In genomic region chr6:99483556-99483955, GRCm38 (mm10) we compare ENCODE assay signal across 21 mouse cellular contexts. TPM values are rescaled to one million over a fixed set of nuclear protein-coding genes. Genes with fewer than 3 reads are reported as not detected.
DNase-seq lines count a peak whose midpoint lies in the region; ATAC-seq lines count a peak whose summit lies in the region.
"Had no signal": no experiment of that assay in that cellular context is flagged by ENCODE, and none has a peak within 500 bp of the region (broad histone marks: within the 10 kb centered on the region; RNA-seq: fewer than 3 reads in every experiment).

No protein-coding gene starts in this region.

- no peak overlapping the region for H3K4me2 ChIP-seq in intestine, embryonic 14.5 days (ENCODE audit: low read length)
- H3K4me2 ChIP-seq in intestine, embryonic 16.5 days (ENCODE audit: low read depth, low read length): no peak overlapping the region
- 0 out of 2 replicates have a peak overlapping the region, but pooled peaks have one; percentile 8 for H3K4me2 ChIP-seq in limb, embryonic 11.5 days (ENCODE audit: low read depth, severe bottlenecking)
- H3K4me2 ChIP-seq: embryonic facial prominence, embryonic 15.5 days; forebrain, embryonic 13.5 days; hindbrain, embryonic 12.5 days; midbrain, embryonic 11.5 days had no signal

- H3K9ac ChIP-seq in intestine, embryonic 14.5 days (ENCODE audit: low read length): no peak overlapping the region
- H3K9ac ChIP-seq in intestine, embryonic 16.5 days (ENCODE audit: low read depth, low read length): no peak overlapping the region
- H3K9ac ChIP-seq in limb, embryonic 11.5 days (ENCODE audit: low read length): no peak overlapping the region
- H3K9ac ChIP-seq: embryonic facial prominence, embryonic 15.5 days; forebrain, embryonic 13.5 days; hindbrain, embryonic 12.5 days; liver, embryonic 14.5 days had no signal

- no peaks in the 10 kb centered on the region for H3K9me3 ChIP-seq in intestine, embryonic 14.5 days (ENCODE audit: control insufficient read depth, low read length)
- H3K9me3 ChIP-seq in intestine, embryonic 16.5 days (ENCODE audit: control insufficient read depth, low read length): no peaks in the 10 kb centered on the region
- H3K9me3 ChIP-seq in limb, embryonic 11.5 days (ENCODE audit: control insufficient read depth, low read length): no peaks in the 10 kb centered on the region
- H3K9me3 ChIP-seq: embryonic facial prominence, embryonic 15.5 days; forebrain, embryonic 13.5 days; hindbrain, embryonic 12.5 days had no signal

- ATAC-seq in intestine, embryonic 14.5 days (replicated peaks; ENCODE audit: low FRiP score, low TSS enrichment, low read depth): no peak
- ATAC-seq in intestine, embryonic 16.5 days: no peak
- ATAC-seq in limb, embryonic 11.5 days (ENCODE audit: insufficient number of reproducible peaks, low FRiP score, low TSS enrichment, low read depth): 0 out of 2 replicates have a peak, but pooled peaks have one; percentile 46
- ATAC-seq: forebrain, embryonic 13.5 days had no signal

- H3K36me3 ChIP-seq in intestine, embryonic 14.5 days (ENCODE audit: control insufficient read depth, insufficient read depth, low read length): no peaks in the 10 kb centered on the region
- no peaks in the 10 kb centered on the region for H3K36me3 ChIP-seq in intestine, embryonic 16.5 days (ENCODE audit: control insufficient read depth, insufficient read depth, low read length)
- no peaks in the 10 kb centered on the region for H3K36me3 ChIP-seq in limb, embryonic 11.5 days (ENCODE audit: control insufficient read depth, insufficient read depth, low read length)
- H3K36me3 ChIP-seq: embryonic facial prominence, embryonic 15.5 days; hindbrain, embryonic 12.5 days had no signal

- DNase-seq in embryo, embryonic 10 days (ENCODE audit: low spot score): peak; percentile 45
- no peak for DNase-seq in embryo, embryonic 9.5 days (ENCODE audit: extremely low spot score)
- no peak for DNase-seq in intestine, embryonic 14.5 days (ENCODE audit: low spot score)
- peak; percentile 50 for DNase-seq in embryo, embryonic 10.5 days (ENCODE audit: low spot score)
- peak; percentile 48 for DNase-seq in limb, embryonic 11.5 days (ENCODE audit: low spot score)
- no peak for DNase-seq in urinary bladder, postnatal 10 days (ENCODE audit: low spot score)
- no peak for DNase-seq in right cerebral cortex, postnatal 36 days (ENCODE audit: low spot score in 2 of 2)
- DNase-seq: adrenal gland, adult 8-10 months; cerebellum, adult 8-10 months; heart, adult 18-20 months; kidney, adult 18-20 months; layer of hippocampus, adult 9-11 months; lung, postnatal 36 days; right cerebral cortex, adult 18-20 months; thymus, postnatal 36 days had no signal

- H3K27ac ChIP-seq in intestine, embryonic 14.5 days (ENCODE audit: low read depth): peak overlapping the region; percentile 64
- H3K27ac ChIP-seq in intestine, embryonic 16.5 days (ENCODE audit: low read length): no peak overlapping the region
- H3K27ac ChIP-seq in limb, embryonic 11.5 days (replicated peaks; ENCODE audit: low read depth, low read length): peak overlapping the region; percentile 52; the same call in 1 of the 2 replicates
- H3K27ac ChIP-seq: embryonic facial prominence, embryonic 15.5 days; forebrain, embryonic 13.5 days; hindbrain, embryonic 12.5 days; liver, embryonic 14.5 days had no signal

- H3K27me3 ChIP-seq in intestine, embryonic 14.5 days (replicated peaks; ENCODE audit: control insufficient read depth, insufficient read depth, low read length): no peaks in the 10 kb centered on the region
- no peaks in the 10 kb centered on the region for H3K27me3 ChIP-seq in intestine, embryonic 16.5 days (replicated peaks; ENCODE audit: control insufficient read depth, insufficient read depth, low read length)
- H3K27me3 ChIP-seq in limb, embryonic 11.5 days (ENCODE audit: control insufficient read depth, insufficient read depth, low read length): no peaks in the 10 kb centered on the region
- H3K27me3 ChIP-seq: hindbrain, embryonic 12.5 days had no signal

- peaks cover 52% of the 10 kb centered on the region for H3K4me1 ChIP-seq in intestine, embryonic 14.5 days (replicated peaks; ENCODE audit: control insufficient read depth, insufficient read depth, low read length)
- H3K4me1 ChIP-seq in intestine, embryonic 16.5 days (ENCODE audit: control insufficient read depth, insufficient read depth, low read length): peaks cover 27% of the 10 kb centered on the region
- H3K4me1 ChIP-seq in limb, embryonic 11.5 days (ENCODE audit: control insufficient read depth, insufficient read depth, low read length): peaks cover 28% of the 10 kb centered on the region

- no peak overlapping the region for H3K4me3 ChIP-seq in intestine, embryonic 14.5 days (ENCODE audit: low read depth, low read length)
- no peak overlapping the region for H3K4me3 ChIP-seq in intestine, embryonic 16.5 days (ENCODE audit: low read length)
- H3K4me3 ChIP-seq in limb, embryonic 11.5 days (ENCODE audit: low read depth, low read length): no peak overlapping the region
- H3K4me3 ChIP-seq: embryonic facial prominence, embryonic 15.5 days; forebrain, embryonic 13.5 days; hindbrain, embryonic 12.5 days had no signal

- 33% methylated on average over 10 of the region's 10 CpGs for WGBS in intestine, embryonic 14.5 days
- 50% methylated on average over 10 of the region's 10 CpGs for WGBS in intestine, embryonic 16.5 days
- 30% methylated on average over 10 of the region's 10 CpGs for WGBS in limb, embryonic 11.5 days

RNA-seq across cellular contexts. Expression of gene Foxp1, which starts 39.0 kb away (rescaled TPM):
- 133 and 149 TPM in 2 replicates for polyA plus RNA-seq in intestine, embryonic 14.5 days (2014; fragmentation: Nextera tagmentation; extraction: Ambion mirVana)
- polyA plus RNA-seq in intestine, embryonic 16.5 days (2015; fragmentation: Nextera tagmentation; extraction: Ambion mirVana): 74.8 and 74.9 TPM in 2 replicates
- polyA plus RNA-seq in limb, embryonic 11.5 days (2014; fragmentation: Nextera tagmentation; extraction: Ambion mirVana): 65.4 and 79.5 TPM in 2 replicates

Comparison
In these comparisons a context has a peak if more than half of its experiments do, and no peak if none do; other contexts are left out.
1. DNase-seq: peak in embryo, embryonic 10 days (single experiment), embryo, embryonic 10.5 days (single experiment) and limb, embryonic 11.5 days (single experiment); none in embryo, embryonic 9.5 days (single experiment), intestine, embryonic 14.5 days (single experiment), urinary bladder, postnatal 10 days (single experiment) and right cerebral cortex, postnatal 36 days (0 of 2).